Mouse (Mus musculus) CH12.LX (cell line): ENCODE measurements at regions not wholly inside any gene's neighbourhood (a gene's known extent, or its start where the extent isn't known, plus 50 kb on each side); places are given as distances from the start of the nearest gene placed in this dataset.

Experiments
- DNase-seq: peaks from one replicate; pipeline ENCODE4 v3.0.0-alpha.2; 2013; ENCODE audit errors: extremely low read depth
- H3K27ac ChIP-seq: 2 replicates; pipeline ENCODE4 v1.5.1; 2012; ENCODE audit warnings: low read depth, mild to moderate bottlenecking, control low read depth, moderate library complexity; ENCODE audit not compliant: insufficient read depth
- H3K27me3 ChIP-seq: replicated peaks from 2 replicates; pipeline ENCODE3; 2012; ENCODE audit warnings: inconsistent platforms
- H3K36me3 ChIP-seq, 2 experiments: replicated peaks in 1 of 2; 2 replicates each; pipeline versions ENCODE3 to v1.6.1; 2012; ENCODE audit warnings: inconsistent platforms in 1 of 2, low read length in 1 of 2, mild to moderate bottlenecking in 1 of 2, mixed read lengths in 1 of 2, moderate library complexity in 1 of 2; ENCODE audit not compliant: control insufficient read depth in 1 of 2, insufficient read depth in 1 of 2
- H3K4me1 ChIP-seq, 2 experiments: 2 replicates each; pipeline ENCODE4 v1.6.1; 2012; ENCODE audit warnings: inconsistent platforms in 1 of 2, moderate library complexity in 1 of 2; ENCODE audit not compliant: insufficient read depth in 2 of 2, control insufficient read depth in 1 of 2
- H3K4me2 ChIP-seq: 2 replicates; pipeline ENCODE4 v1.6.1; 2012; ENCODE audit warnings: low read depth, mild to moderate bottlenecking, control low read depth; ENCODE audit not compliant: poor library complexity, insufficient read depth, severe bottlenecking
- H3K4me3 ChIP-seq, 3 experiments: fragments of 150-350 bp in 1 of 3; sonication (generic) in 1 of 3; replicated peaks in 1 of 3; 2 replicates each; pipeline versions ENCODE3 to v1.5.1; 2011 to 2012; ENCODE audit warnings: low read depth in 2 of 3, low read length in 2 of 3, mild to moderate bottlenecking in 2 of 3, moderate library complexity in 2 of 3, control low read depth in 1 of 3, improper control_type of control experiment in 1 of 3, inconsistent platforms in 1 of 3, mixed read lengths in 1 of 3; ENCODE audit not compliant: poor library complexity in 1 of 3
- H3K79me2 ChIP-seq: replicated peaks from 2 replicates; pipeline ENCODE4 v1.6.1; 2012; ENCODE audit warnings: mild to moderate bottlenecking, moderate library complexity; ENCODE audit not compliant: control insufficient read depth, poor library complexity, insufficient read depth, severe bottlenecking; ENCODE audit errors: extremely low read depth
- H3K9ac ChIP-seq: 2 replicates; pipeline ENCODE4 v1.6.1; 2012; ENCODE audit warnings: low read depth, mild to moderate bottlenecking, control low read depth, moderate library complexity; ENCODE audit not compliant: insufficient read depth
- H3K9me3 ChIP-seq: replicated peaks from 2 replicates; pipeline ENCODE3; 2012; ENCODE audit warnings: low read length, inconsistent platforms, mixed read lengths
- CTCF ChIP-seq, 2 experiments: IDR thresholded peaks in 1 of 2; conservative IDR thresholded peaks in 1 of 2; 2 replicates each; pipeline ENCODE4 v1.5.1; 2011 to 2012; ENCODE audit warnings: low read depth in 2 of 2, low read length in 2 of 2, improper control_type of control experiment in 1 of 2, inconsistent platforms in 1 of 2, mild to moderate bottlenecking in 1 of 2, moderate library complexity in 1 of 2
- E2F4 ChIP-seq: IDR thresholded peaks from 2 replicates; pipeline ENCODE4 v1.6.1; 2011; ENCODE audit warnings: low read depth, low read length, improper control_type of control experiment; ENCODE audit not compliant: insufficient replicate concordance
- ELF1 ChIP-seq: IDR thresholded peaks from 2 replicates; pipeline ENCODE4 v1.6.1; 2014; ENCODE audit warnings: low read depth, mild to moderate bottlenecking, inconsistent platforms, low read length, improper control_type of control experiment
- EP300 ChIP-seq: IDR thresholded peaks from 2 replicates; pipeline ENCODE4 v1.6.1; 2011; ENCODE audit warnings: low read length, improper control_type of control experiment
- ETS1 ChIP-seq: conservative IDR thresholded peaks from 2 replicates; pipeline ENCODE4 v1.6.1; 2012; ENCODE audit warnings: low read depth, mild to moderate bottlenecking, inconsistent platforms, low read length, improper control_type of control experiment, moderate library complexity
- GABPA ChIP-seq: IDR thresholded peaks from 2 replicates; pipeline ENCODE4 v1.6.1; 2012; ENCODE audit warnings: low read depth, low read length, improper control_type of control experiment, inconsistent platforms; ENCODE audit not compliant: insufficient replicate concordance
- IRF4 ChIP-seq: IDR thresholded peaks from 2 replicates; pipeline ENCODE4 v1.6.1; 2014; ENCODE audit warnings: low read depth, mild to moderate bottlenecking, inconsistent platforms, low read length, improper control_type of control experiment
- KAT2A ChIP-seq: IDR thresholded peaks from 2 replicates; pipeline ENCODE4 v1.6.1; 2012; ENCODE audit warnings: low read length, improper control_type of control experiment, inconsistent platforms; ENCODE audit not compliant: insufficient replicate concordance
- MAFK ChIP-seq: IDR thresholded peaks from 2 replicates; pipeline ENCODE4 v1.6.1; 2011; ENCODE audit warnings: low read length, improper control_type of control experiment; ENCODE audit not compliant: insufficient replicate concordance
- MAX ChIP-seq: IDR thresholded peaks from 2 replicates; pipeline ENCODE4 v1.6.1; 2011; ENCODE audit warnings: low read length, improper control_type of control experiment
- MAZ ChIP-seq: IDR thresholded peaks from 2 replicates; pipeline ENCODE4 v1.6.1; 2012; ENCODE audit warnings: low read depth, mild to moderate bottlenecking, inconsistent platforms, low read length, improper control_type of control experiment, moderate library complexity
- MXI1 ChIP-seq: IDR thresholded peaks from 2 replicates; pipeline ENCODE4 v1.6.1; 2011; ENCODE audit warnings: mild to moderate bottlenecking, low read depth, low read length, improper control_type of control experiment
- MYC ChIP-seq: IDR thresholded peaks from 2 replicates; pipeline ENCODE4 v1.6.1; 2011; ENCODE audit warnings: low read depth, mild to moderate bottlenecking, improper control_type of control experiment, low read length
- NRF1 ChIP-seq: IDR thresholded peaks from 2 replicates; pipeline ENCODE4 v1.6.1; 2014; ENCODE audit warnings: low read depth, mild to moderate bottlenecking, inconsistent platforms, low read length, improper control_type of control experiment, moderate library complexity
- PAX5 ChIP-seq: IDR thresholded peaks from 2 replicates; pipeline ENCODE4 v1.6.1; 2012; ENCODE audit warnings: low read length, inconsistent platforms, mixed read lengths
- POLR2AphosphoS2 ChIP-seq: IDR thresholded peaks from 2 replicates; pipeline ENCODE4 v1.6.1; 2011; ENCODE audit warnings: low read depth, low read length, improper control_type of control experiment
- RAD21 ChIP-seq: IDR thresholded peaks from 2 replicates; pipeline ENCODE4 v1.6.1; 2011; ENCODE audit warnings: low read depth, mild to moderate bottlenecking, low read length, improper control_type of control experiment, moderate library complexity
- TCF12 ChIP-seq: IDR thresholded peaks from 2 replicates; pipeline ENCODE4 v1.6.1; 2014; ENCODE audit warnings: low read depth, mild to moderate bottlenecking, inconsistent platforms, low read length, improper control_type of control experiment
- USF1 ChIP-seq: IDR thresholded peaks from 2 replicates; pipeline ENCODE4 v1.6.1; 2014; ENCODE audit warnings: low read depth, mild to moderate bottlenecking, inconsistent platforms, low read length, improper control_type of control experiment
- USF2 ChIP-seq: conservative IDR thresholded peaks from 2 replicates; pipeline ENCODE4 v1.6.1; 2011; ENCODE audit warnings: low read depth, low read length, improper control_type of control experiment
- ZC3H11A ChIP-seq: IDR thresholded peaks from 2 replicates; pipeline ENCODE4 v1.6.1; 2012; ENCODE audit warnings: low read depth, mild to moderate bottlenecking, inconsistent platforms, low read length, improper control_type of control experiment
- dilution Hi-C: fragments of 300-500 bp; cut with MboI; formaldehyde crosslinking; loops from 2 replicates; pipeline ENCODE4 v1.14.3; 2020; ENCODE audit warnings: low sequenced_read_pairs; ENCODE audit not compliant: extremely low pct_unique_long_range_greater_than_20kb, extremely low pct_ligation_motif_present
- in situ Hi-C: fragments of 300-500 bp; cut with MboI; formaldehyde crosslinking; loops from 3 replicates; pipeline ENCODE4 v1.14.3; 2019; ENCODE audit warnings: low sequenced_read_pairs, low pct_ligation_motif_present, low pct_unique_long_range_greater_than_20kb, mixed read lengths

DNA sequence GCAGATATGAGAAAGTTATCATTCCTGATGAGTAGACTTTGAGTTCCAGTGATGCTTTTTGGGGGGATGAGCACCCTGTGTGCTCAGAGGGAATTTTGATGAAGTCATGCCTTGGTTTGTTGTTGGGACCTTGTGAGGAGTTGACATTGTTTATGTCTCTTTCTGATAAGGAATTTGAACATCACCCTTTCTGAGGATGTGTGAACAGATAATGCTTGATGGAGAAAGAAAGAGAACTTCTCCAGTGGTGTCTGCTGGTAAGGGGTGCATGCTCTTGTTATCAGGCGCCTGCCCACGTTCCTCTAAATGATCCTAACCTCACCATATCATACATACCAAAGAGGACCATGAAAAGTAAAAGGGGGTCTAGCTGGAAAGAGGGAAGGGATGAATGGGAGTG, 413.1 kb upstream of the Zfp462 start:
- peaks cover 22% of the 10 kb centered on the region for H3K9me3 ChIP-seq
- no peak overlapping the region for H3K27ac ChIP-seq
- H3K27me3 ChIP-seq: no peaks in the 10 kb centered on the region
- H3K4me3 ChIP-seq: no peak overlapping the region
- peaks cover 0 to 9% of the 10 kb centered on the region in 2 experiments; a peak in 2 of 4 replicates for H3K4me1 ChIP-seq
- no peaks in the 10 kb centered on the region for H3K79me2 ChIP-seq
- no peak overlapping the region for H3K9ac ChIP-seq
- no peaks in the 10 kb centered on the region for H3K36me3 ChIP-seq
- TF ChIP-seq MYC: no peak
- TF ChIP-seq MAX: no peak
- TF ChIP-seq MXI1: no peak
- TF ChIP-seq E2F4: no peak
- TF ChIP-seq NRF1: no peak
- no peak for TF ChIP-seq POLR2AphosphoS2
- no peak for TF ChIP-seq USF2
- TF ChIP-seq CTCF (conservative IDR thresholded peaks at IDR 0.05 in 1 of 2, IDR thresholded peaks at IDR 0.05 in 1 of 2; ENCODE audit: low read depth in 2 of 2, low read length in 2 of 2): no peak
- no peak for TF ChIP-seq RAD21
- no peak for TF ChIP-seq EP300
- no peak for TF ChIP-seq IRF4
- no peak for TF ChIP-seq MAFK
- no peak for TF ChIP-seq KAT2A
- dilution Hi-C loops: no loop called here
- in situ Hi-C loops: no loop called here
- H3K4me2 ChIP-seq: no peak overlapping the region
- DNase-seq: no peak

DNA sequence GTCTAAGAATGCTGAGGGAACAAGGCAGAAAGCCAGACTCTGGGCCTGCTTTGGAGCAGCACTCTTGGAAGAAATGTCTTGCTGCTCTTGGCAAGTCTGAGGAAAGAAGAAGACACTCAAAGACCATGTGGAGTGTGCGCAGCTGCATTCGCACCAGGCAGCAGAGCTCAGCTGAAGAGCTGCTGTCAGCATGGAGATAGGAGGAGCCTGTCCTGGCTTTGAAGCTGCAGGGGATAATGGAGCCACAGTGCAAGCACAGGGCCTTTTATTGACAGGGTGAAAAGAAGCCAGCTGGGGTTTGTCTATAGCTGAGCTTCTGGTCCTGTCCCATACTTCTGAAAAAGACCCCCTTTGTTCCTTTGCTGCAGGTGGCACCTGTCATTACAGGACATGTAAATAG, 411.0 kb upstream of the Zfp462 start:
- H3K4me3 ChIP-seq: no peak overlapping the region
- H3K4me2 ChIP-seq: no peak overlapping the region
- no peaks in the 10 kb centered on the region for H3K4me1 ChIP-seq
- H3K79me2 ChIP-seq: no peaks in the 10 kb centered on the region
- H3K27me3 ChIP-seq: no peaks in the 10 kb centered on the region
- no peaks in the 10 kb centered on the region for H3K36me3 ChIP-seq
- no peak for TF ChIP-seq TCF12
- no peak for TF ChIP-seq IRF4
- TF ChIP-seq ETS1: no peak
- TF ChIP-seq E2F4: no peak
- TF ChIP-seq MYC: no peak
- TF ChIP-seq ZC3H11A: no peak
- no peak for TF ChIP-seq GABPA
- TF ChIP-seq MAZ: no peak
- no peak for TF ChIP-seq KAT2A
- no peak for TF ChIP-seq ELF1
- TF ChIP-seq RAD21: no peak
- TF ChIP-seq USF1: no peak
- TF ChIP-seq MAFK: no peak
- TF ChIP-seq PAX5: no peak
- no peak overlapping the region for H3K27ac ChIP-seq
- DNase-seq: no peak
- H3K9ac ChIP-seq: no peak overlapping the region
- in situ Hi-C loops: no loop called here
- dilution Hi-C loops: no loop called here
- peaks cover 18% of the 10 kb centered on the region for H3K9me3 ChIP-seq
